Mouse (Mus musculus): ENCODE results near the gene Morc4. TPM values are rescaled to one million over a fixed set of nuclear protein-coding genes. Genes with fewer than 3 reads are reported as not detected.

Morc4 gene
- polyA plus RNA-seq (2014; fragmentation: Illumina TruSeq; extraction: RNeasy Lipid Tissue Mini Kit (QIAGEN cat#74804)): 22.7 TPM

DNA sequence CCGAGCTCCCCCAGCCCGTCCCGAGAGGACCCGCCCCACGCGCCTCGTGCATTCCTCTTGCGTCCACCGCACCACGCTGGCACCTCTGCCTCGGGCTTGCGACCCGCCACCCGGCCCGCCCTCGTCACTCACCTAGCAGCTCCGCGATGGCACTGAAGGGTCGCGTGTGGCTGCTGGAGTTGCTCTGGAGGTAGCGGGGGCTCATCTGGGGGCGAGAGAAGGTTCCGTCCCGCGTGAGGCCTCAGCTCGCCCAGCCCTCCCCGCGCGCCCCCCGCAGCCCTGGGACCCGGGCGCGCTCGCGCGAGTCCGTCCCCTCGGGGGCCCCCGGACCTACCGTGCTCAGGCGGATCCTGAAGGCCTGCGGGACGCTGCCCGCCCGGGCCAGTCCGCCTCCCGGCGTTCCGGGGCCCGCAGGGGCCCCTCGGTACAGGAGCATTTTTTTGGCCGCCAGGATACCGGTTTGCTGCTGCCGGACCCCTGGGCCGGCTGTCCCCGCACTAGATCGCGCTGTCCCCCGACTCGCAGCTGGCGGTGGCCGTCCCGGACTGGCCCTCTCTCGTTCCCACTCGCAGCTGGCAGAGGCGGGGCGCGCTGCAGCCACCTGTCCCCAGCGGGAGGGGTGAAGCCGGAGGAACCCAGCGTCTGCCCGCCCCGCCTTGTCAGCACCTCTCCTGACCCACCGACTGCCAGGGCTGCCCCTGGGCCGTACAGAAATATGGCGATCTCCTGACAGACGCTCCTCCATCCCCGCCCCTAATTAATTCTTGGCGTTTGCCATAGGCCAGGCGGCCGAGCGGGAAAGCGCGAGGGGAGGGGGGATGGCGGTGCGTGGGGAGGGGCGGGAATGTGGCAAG is at the start of gene Morc4:
TSS of gene Morc4 (minus strand) at position 740 of the 854 bp plus-strand sequence.

DNA sequence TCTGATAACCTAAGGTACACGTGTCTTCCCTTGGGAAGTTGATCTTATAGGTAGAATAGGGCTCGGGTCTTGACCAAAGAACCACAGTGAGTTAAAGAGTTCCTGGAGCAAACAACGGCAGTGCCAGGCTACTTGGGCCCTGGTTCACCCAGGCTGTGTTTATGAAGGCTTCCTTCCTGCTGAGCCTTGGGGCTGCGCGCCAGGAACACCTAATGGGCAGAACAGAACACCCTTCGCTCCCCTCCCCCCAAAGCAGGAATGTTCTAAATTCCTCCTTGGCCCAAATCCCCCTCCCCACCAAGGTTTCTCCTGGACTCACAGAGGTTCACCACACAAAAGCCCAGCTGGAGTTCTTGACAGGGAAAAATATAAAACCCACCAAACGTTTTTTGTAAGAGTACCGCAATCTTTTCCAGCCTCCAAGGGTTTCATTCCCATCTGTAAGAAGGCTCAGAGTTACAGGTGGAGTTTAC is 71.0 kb downstream of the Morc4 start, which contains the start of gene Cldn2:
TSS of gene Cldn2 (plus strand) at position 423 of the 473 bp plus-strand sequence.

DNA sequence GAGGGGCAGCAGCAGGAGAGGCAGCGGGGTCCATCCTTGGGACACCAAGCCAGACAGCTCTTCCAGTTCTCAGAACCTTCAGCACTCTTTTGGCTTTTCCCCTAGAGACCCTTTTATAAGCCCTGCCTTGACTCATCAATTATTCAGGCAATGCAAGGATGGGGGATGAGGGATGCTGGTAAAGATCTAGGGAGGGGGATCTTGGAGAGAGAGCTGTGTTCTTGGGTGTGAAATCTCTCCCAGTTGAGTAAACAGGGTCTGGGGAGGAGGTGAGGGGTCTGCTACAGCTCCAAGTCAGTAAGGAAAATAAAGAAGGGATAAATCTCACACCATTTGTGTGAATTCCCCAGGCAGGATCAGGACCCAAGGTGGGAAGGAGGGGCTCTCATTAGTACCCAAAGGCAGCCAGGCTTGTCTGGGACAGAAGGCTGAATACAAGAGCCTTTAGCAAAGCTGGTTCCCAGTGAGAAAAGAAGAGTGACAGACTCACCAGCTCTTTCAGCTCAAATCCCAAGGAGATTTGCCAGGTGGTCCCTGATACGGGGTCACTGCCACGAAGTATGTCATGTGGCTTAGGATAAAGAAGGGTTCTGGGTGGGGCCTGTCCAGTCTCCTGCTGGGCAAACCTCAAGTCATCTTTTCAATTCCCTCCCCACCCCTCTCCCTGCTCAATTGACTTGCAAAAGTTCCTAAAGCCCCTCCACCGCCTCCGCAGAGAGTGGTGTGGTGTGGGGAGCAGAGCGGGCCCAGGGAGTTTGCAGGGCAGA is 89.0 kb downstream of the Morc4 start, which contains the start of gene Ripply1:
TSS of gene Ripply1 (minus strand) at position 76 of the 767 bp plus-strand sequence.

Other genes starting within 250 kb of the Morc4 start
- gene Tbc1d8b, start 186.7 kb downstream of the Morc4 start, polyA plus RNA-seq (2014; fragmentation: Illumina TruSeq; extraction: RNeasy Lipid Tissue Mini Kit (QIAGEN cat#74804)): 59.9 TPM
- not detected for gene Gm15013, start 157.2 kb downstream of the Morc4 start, polyA plus RNA-seq (2014; fragmentation: Illumina TruSeq; extraction: RNeasy Lipid Tissue Mini Kit (QIAGEN cat#74804))
- gene Ripply1, start 89.3 kb downstream of the Morc4 start, polyA plus RNA-seq (2014; fragmentation: Illumina TruSeq; extraction: RNeasy Lipid Tissue Mini Kit (QIAGEN cat#74804)): not detected
- gene Cldn2, start 70.8 kb downstream of the Morc4 start, polyA plus RNA-seq (2014; fragmentation: Illumina TruSeq; extraction: RNeasy Lipid Tissue Mini Kit (QIAGEN cat#74804)): 5.9 TPM
- gene Rbm41, start 126.9 kb upstream of the Morc4 start, polyA plus RNA-seq (2014; fragmentation: Illumina TruSeq; extraction: RNeasy Lipid Tissue Mini Kit (QIAGEN cat#74804)): 20.9 TPM
- gene Nup62cl, start 191.0 kb upstream of the Morc4 start, polyA plus RNA-seq (2014; fragmentation: Illumina TruSeq; extraction: RNeasy Lipid Tissue Mini Kit (QIAGEN cat#74804)): 25.4 TPM
- 1.9 TPM for gene Pih1h3b, start 191.2 kb upstream of the Morc4 start, polyA plus RNA-seq (2014; fragmentation: Illumina TruSeq; extraction: RNeasy Lipid Tissue Mini Kit (QIAGEN cat#74804))

All from ovary, adult 10 weeks (tissue).